ENCODE assay signal across 15 mouse cellular contexts in the genomic region with DNA sequence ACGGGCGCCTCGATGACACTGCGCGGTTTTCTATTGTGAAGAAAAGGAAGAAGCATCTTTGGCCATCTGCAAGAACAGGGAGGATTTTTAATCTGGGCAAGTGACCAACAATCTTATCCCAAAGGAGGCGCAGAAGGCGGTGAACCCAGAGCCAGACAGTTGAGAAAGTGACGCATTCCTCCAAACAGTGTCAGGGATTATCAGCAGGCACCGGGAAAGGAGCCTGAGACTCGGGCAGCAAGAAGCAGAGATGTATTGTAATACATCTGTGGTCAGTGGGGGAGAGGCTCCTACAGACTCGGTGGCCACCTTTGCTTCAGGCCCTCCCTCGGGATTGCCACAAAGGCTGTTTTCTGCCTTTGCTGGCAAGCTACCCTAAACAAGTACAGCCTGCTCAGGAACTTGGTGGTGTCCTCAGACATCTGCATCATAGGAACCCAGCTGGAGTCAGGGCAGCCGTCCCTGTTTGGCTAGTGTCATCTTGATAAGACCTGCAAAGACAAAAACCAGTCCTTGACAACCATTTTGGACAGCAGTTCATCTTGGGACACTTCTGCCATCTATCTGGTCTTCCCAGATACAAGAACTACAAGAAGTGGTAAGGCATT. TPM values are rescaled to one million over a fixed set of nuclear protein-coding genes. Genes with fewer than 3 reads are reported as not detected.
DNase-seq lines count a peak whose midpoint lies in the region; ATAC-seq lines count a peak whose summit lies in the region.
"Had no signal": no experiment of that assay in that cellular context is flagged by ENCODE, and none has a peak within 500 bp of the region (broad histone marks: within the 10 kb centered on the region; RNA-seq: fewer than 3 reads in every experiment).

No protein-coding gene starts in this region.

- no peaks in the 10 kb centered on the region for H3K9me3 ChIP-seq in heart, embryonic 14.5 days (ENCODE audit: control insufficient read depth, low read length)
- H3K9me3 ChIP-seq: liver, embryonic 15.5 days had no signal

- DNase-seq in cerebellum, adult 18-20 months: peak; percentile 13 to 17
- DNase-seq in ovary, adult 18-20 months (ENCODE audit: low spot score): peak; percentile 46
- DNase-seq in ovary, postnatal 10 days (ENCODE audit: low spot score): no peak
- DNase-seq in testis, postnatal 10 days (ENCODE audit: low spot score): peak; percentile 65
- no peak for DNase-seq in right cerebral cortex, postnatal 14 days
- DNase-seq in layer of hippocampus, adult 18-20 months (ENCODE audit: low spot score in 2 of 2): no peak

- H3K27me3 ChIP-seq in heart, embryonic 14.5 days (ENCODE audit: control insufficient read depth, insufficient read depth, low read length): no peaks in the 10 kb centered on the region

- WGBS in heart, embryonic 14.5 days: 29% methylated on average over 13 of the region's 13 CpGs

- H3K4me2 ChIP-seq in heart, embryonic 14.5 days (ENCODE audit: low read length): peak overlapping the region; percentile 54
- H3K4me2 ChIP-seq: liver, embryonic 15.5 days had no signal

- H3K27ac ChIP-seq in heart, embryonic 14.5 days (replicated peaks in 1 of 2; ENCODE audit: control insufficient read depth in 1 of 2, insufficient read depth in 1 of 2, low read depth in 2 of 2, low read length in 2 of 2): peak overlapping the region; percentile 5 to 20; a peak in 3 of 4 replicates
- H3K27ac ChIP-seq: liver, embryonic 15.5 days had no signal

- peak overlapping the region; percentile 35; the same call in 1 of the 2 replicates for H3K9ac ChIP-seq in heart, embryonic 14.5 days (ENCODE audit: low read length)
- H3K9ac ChIP-seq: liver, embryonic 15.5 days had no signal

- ATAC-seq in cerebellum, adult (ENCODE audit: insufficient number of reproducible peaks, low FRiP score, low TSS enrichment): no peak
- ATAC-seq in heart, embryonic 14.5 days (ENCODE audit: insufficient number of reproducible peaks, insufficient read depth, low FRiP score, low read depth): no peak
- ATAC-seq: forebrain, embryonic 16.5 days had no signal

- H3K4me3 ChIP-seq in heart, embryonic 14.5 days (ENCODE audit: control insufficient read depth in 1 of 2, insufficient read depth in 1 of 2, low read depth in 1 of 2, low read length in 2 of 2): peak overlapping the region; percentile 1 to 10; a peak in 1 of 4 replicates
- H3K4me3 ChIP-seq: liver, embryonic 15.5 days had no signal

- H3K4me1 ChIP-seq in heart, embryonic 14.5 days (ENCODE audit: control insufficient read depth in 2 of 2, insufficient read depth in 2 of 2, low read length in 2 of 2): peaks cover 11 to 15% of the 10 kb centered on the region in 2 experiments
- H3K4me1 ChIP-seq: liver, embryonic 15.5 days had no signal

- no peaks in the 10 kb centered on the region for H3K36me3 ChIP-seq in heart, embryonic 14.5 days (ENCODE audit: control insufficient read depth, insufficient read depth, low read length)
- H3K36me3 ChIP-seq: liver, embryonic 15.5 days had no signal

RNA-seq across cellular contexts. Expression of a gene that starts 0.7 kb away (rescaled TPM):
- not detected in 2 replicates for polyA plus RNA-seq in heart, embryonic 14.5 days (2014; fragmentation: Nextera tagmentation; extraction: Ambion mirVana)
- not detected for total RNA-seq in layer of hippocampus, adult 18-20 months (2021)
- total RNA-seq: adrenal gland, postnatal 4 days; layer of hippocampus, postnatal 14 days had no signal
- polyA plus RNA-seq: embryonic facial prominence, embryonic 11.5 days; forebrain, embryonic 16.5 days; intestine, embryonic 14.5 days; liver, embryonic 15.5 days; stomach, embryonic 14.5 days had no signal

RNA-seq across cellular contexts. Expression of a gene that starts 16.9 kb away (rescaled TPM):
- polyA plus RNA-seq in heart, embryonic 14.5 days (2014; fragmentation: Nextera tagmentation; extraction: Ambion mirVana): 19.0 and 22.0 TPM in 2 replicates
- 10 to 100 TPM; 23.3 to 26.7 TPM for total RNA-seq in layer of hippocampus, adult 18-20 months (2021)

RNA-seq across cellular contexts. Expression of a gene that starts 25.9 kb away (rescaled TPM):
- 24.6 and 25.5 TPM in 2 replicates for polyA plus RNA-seq in heart, embryonic 14.5 days (2014; fragmentation: Nextera tagmentation; extraction: Ambion mirVana)
- 10 to 100 TPM; 69.1 to 71.2 TPM for total RNA-seq in layer of hippocampus, adult 18-20 months (2021)

Comparison
In these comparisons a context has a peak if more than half of its experiments do, and no peak if none do; other contexts are left out.
1. DNase-seq: peak in cerebellum, adult 18-20 months (2 of 2), ovary, adult 18-20 months (single experiment) and testis, postnatal 10 days (single experiment); none in ovary, postnatal 10 days (single experiment), right cerebral cortex, postnatal 14 days (single experiment) and layer of hippocampus, adult 18-20 months (0 of 2).